Mouse (Mus musculus) lung, embryonic 16.5 days (tissue): ENCODE data around the gene Cdc42se2. TPM values are rescaled to one million over a fixed set of nuclear protein-coding genes. Genes with fewer than 3 reads are reported as not detected.

Experiments used
- polyA plus RNA-seq: library from polyadenylated mRNA; unstranded; fragments of >200 nt; fragmentation: Nextera tagmentation; extraction: Ambion mirVana; gene quantifications from 2 replicates; pipeline ENCODE4 v1.2.1, GENCODE M21; 2015

Cdc42se2 gene
- polyA plus RNA-seq, 1 experiment from 2014 or later, result 69.7 TPM

Other genes with a start within 250 kb of the Cdc42se2 start
- 5.8 and 7.7 TPM in 2 replicates for gene Lyrm7, start 73.2 kb upstream of the Cdc42se2 start, polyA plus RNA-seq
- 563 and 641 TPM in 2 replicates for gene Hint1, start 78.7 kb upstream of the Cdc42se2 start, polyA plus RNA-seq
- 181 and 202 TPM in 2 replicates for gene Gpx3, start 114.8 kb upstream of the Cdc42se2 start, polyA plus RNA-seq
- 18.7 and 19.2 TPM in 2 replicates for gene Tnip1, start 175.2 kb upstream of the Cdc42se2 start, polyA plus RNA-seq
- 406 and 415 TPM in 2 replicates for gene Anxa6, start 245.8 kb upstream of the Cdc42se2 start, polyA plus RNA-seq